14 mouse cellular contexts compared by ENCODE assay signal in genomic region chr17:34810411-34810810, GRCm38 (mm10). TPM values are rescaled to one million over a fixed set of nuclear protein-coding genes. Genes with fewer than 3 reads are reported as not detected.
"Had no signal": no experiment of that assay in that cellular context is flagged by ENCODE, and none has a peak within 500 bp of the region (broad histone marks: within the 10 kb centered on the region; RNA-seq: fewer than 3 reads in every experiment).

No protein-coding gene starts in this region.

RNA-seq across cellular contexts. Expression of gene Cyp21a1, which starts 6.0 kb away (rescaled TPM):
- total RNA-seq: megakaryocyte, adult 5-6 weeks; megakaryocyte-erythroid progenitor cell, adult 5-6 weeks had no signal
- polyA plus RNA-seq: lung, embryonic 14.5 days; lung, embryonic 16.5 days; midbrain, embryonic 10.5 days; midbrain, embryonic 12.5 days; midbrain, embryonic 14.5 days; midbrain, embryonic 16.5 days; myocyte; neural tube, embryonic 11.5 days; neural tube, embryonic 13.5 days; neural tube, embryonic 15.5 days; stomach, embryonic 14.5 days; urinary bladder, adult 2 months had no signal
